Mouse (Mus musculus): ENCODE measurements around the gene Rasal1.

Gene Rasal1

GRCm38 (mm10) chr5:120652915-120653701 lies 4.5 kb downstream of the Rasal1 start:
- DNase-seq (ENCODE audit: extremely low read depth, low read depth, low spot score): no peak

GRCm38 (mm10) chr5:120653873-120654272 lies 5.3 kb downstream of the Rasal1 start:
- DNase-seq (ENCODE audit: extremely low read depth, low read depth, low spot score): no peak

GRCm38 (mm10) chr5:120656281-120656751 lies 7.7 kb downstream of the Rasal1 start:
- no peak for DNase-seq (ENCODE audit: extremely low read depth, low read depth, low spot score)

GRCm38 (mm10) chr5:120660816-120661215 lies 12.2 kb downstream of the Rasal1 start:
- DNase-seq (ENCODE audit: extremely low read depth, low read depth, low spot score): no peak

GRCm38 (mm10) chr5:120664888-120665287 lies 16.3 kb downstream of the Rasal1 start:
- no peak for DNase-seq (ENCODE audit: extremely low read depth, low read depth, low spot score)

GRCm38 (mm10) chr5:120668761-120669160 lies 20.1 kb downstream of the Rasal1 start:
- no peak for DNase-seq (ENCODE audit: extremely low read depth, low read depth, low spot score)

- no peak for DNase-seq (ENCODE audit: extremely low read depth, low read depth, low spot score)
Measured at GRCm38 (mm10) chr5:120670132-120670531, 21.5 kb downstream of the Rasal1 start.

- no peak for DNase-seq (ENCODE audit: extremely low read depth, low read depth, low spot score)
Measured at GRCm38 (mm10) chr5:120671865-120672264, 23.3 kb downstream of the Rasal1 start.

- DNase-seq (ENCODE audit: extremely low read depth, low read depth, low spot score): no peak
Measured at GRCm38 (mm10) chr5:120673626-120674025, 25.0 kb downstream of the Rasal1 start.

GRCm38 (mm10) chr5:120674229-120675145 lies 25.9 kb downstream of the Rasal1 start:
- no peak for DNase-seq (ENCODE audit: extremely low read depth, low read depth, low spot score)

GRCm38 (mm10) chr5:120677516-120677915 lies 28.9 kb downstream of the Rasal1 start:
- DNase-seq (ENCODE audit: extremely low read depth, low read depth, low spot score): no peak

GRCm38 (mm10) chr5:120679676-120680555 lies 31.3 kb downstream of the Rasal1 start:
- DNase-seq (ENCODE audit: extremely low read depth, low read depth, low spot score): no peak

GRCm38 (mm10) chr5:120680918-120681317 lies 32.3 kb downstream of the Rasal1 start:
- DNase-seq (ENCODE audit: extremely low read depth, low read depth, low spot score): no peak

GRCm38 (mm10) chr5:120682982-120683771 lies 34.6 kb downstream of the Rasal1 start:
- no peak for DNase-seq (ENCODE audit: extremely low read depth, low read depth, low spot score)

GRCm38 (mm10) chr5:120685678-120686077 lies 37.1 kb downstream of the Rasal1 start:
- DNase-seq (ENCODE audit: extremely low read depth, low read depth, low spot score): no peak

- no peak for DNase-seq (ENCODE audit: extremely low read depth, low read depth, low spot score)
Measured at GRCm38 (mm10) chr5:120686749-120687483, 38.3 kb downstream of the Rasal1 start.

- DNase-seq (ENCODE audit: extremely low read depth, low read depth, low spot score): no peak
Measured at GRCm38 (mm10) chr5:120687484-120687851, 38.9 kb downstream of the Rasal1 start.

- DNase-seq (ENCODE audit: extremely low read depth, low read depth, low spot score): no peak
Measured at GRCm38 (mm10) chr5:120687897-120688296, 39.3 kb downstream of the Rasal1 start.

GRCm38 (mm10) chr5:120688434-120688833 lies 39.8 kb downstream of the Rasal1 start:
- DNase-seq (ENCODE audit: extremely low read depth, low read depth, low spot score): no peak

Data from fat pad, adult 2 months (tissue).